Mouse (Mus musculus) midbrain, embryonic 13.5 days (tissue): ENCODE data around the gene Olfr1019. TPM values are rescaled to one million over a fixed set of nuclear protein-coding genes. Genes with fewer than 3 reads are reported as not detected.

Source experiments
- ATAC-seq: fragments of 200-750 bp; cut with Nextera tagmentation; 2 replicates; pipeline ENCODE4 v1.8.0; 2017; ENCODE audit warnings: mild to moderate bottlenecking, moderate TSS enrichment, moderate library complexity
- H3K27ac ChIP-seq: fragments of 300-500 bp; sonication (generic); 2 replicates; pipeline ENCODE4 v1.5.1; 2015; ENCODE audit warnings: inconsistent platforms, mild to moderate bottlenecking, moderate library complexity
- H3K27me3 ChIP-seq: fragments of 300-500 bp; sonication (generic); 2 replicates; pipeline ENCODE4 v1.6.1; 2015; ENCODE audit warnings: mild to moderate bottlenecking, inconsistent platforms
- H3K36me3 ChIP-seq: fragments of 300-500 bp; sonication (generic); 2 replicates; pipeline ENCODE4 v1.6.1; 2015; ENCODE audit warnings: mild to moderate bottlenecking, inconsistent platforms
- H3K4me1 ChIP-seq: fragments of 300-500 bp; sonication (generic); replicated peaks from 2 replicates; pipeline ENCODE4 v1.6.1; 2015; ENCODE audit warnings: inconsistent platforms
- H3K4me2 ChIP-seq: fragments of 300-500 bp; sonication (generic); replicated peaks from 2 replicates; pipeline ENCODE4 v1.6.1; 2015; ENCODE audit warnings: moderate library complexity, mild to moderate bottlenecking, inconsistent platforms
- H3K4me3 ChIP-seq: fragments of 300-500 bp; sonication (generic); replicated peaks from 2 replicates; pipeline ENCODE4 v1.5.1; 2015; ENCODE audit warnings: mild to moderate bottlenecking, inconsistent platforms
- H3K9ac ChIP-seq: fragments of 300-500 bp; sonication (generic); replicated peaks from 2 replicates; pipeline ENCODE4 v1.6.1; 2015; ENCODE audit warnings: mild to moderate bottlenecking, inconsistent platforms
- H3K9me3 ChIP-seq: fragments of 300-500 bp; sonication (generic); 2 replicates; pipeline ENCODE4 v1.6.1; 2016; ENCODE audit warnings: mild to moderate bottlenecking, inconsistent platforms
- WGBS: fragments of 180-500 bp; shearing (Covaris S2); methylation state at CpG from one replicate; pipeline ENCODE4 v1.1.7; 2015; 5-methylcytosine and 5-hydroxymethylcytosine counted together
- polyA plus RNA-seq: library from polyadenylated mRNA; unstranded; fragments of >200 nt; fragmentation: Nextera tagmentation; extraction: Ambion mirVana; gene quantifications from 2 replicates; pipeline ENCODE4 v1.2.1, GENCODE M21; 2015

The Olfr1019 gene
- polyA plus RNA-seq = not detected in 2 replicates

DNA sequence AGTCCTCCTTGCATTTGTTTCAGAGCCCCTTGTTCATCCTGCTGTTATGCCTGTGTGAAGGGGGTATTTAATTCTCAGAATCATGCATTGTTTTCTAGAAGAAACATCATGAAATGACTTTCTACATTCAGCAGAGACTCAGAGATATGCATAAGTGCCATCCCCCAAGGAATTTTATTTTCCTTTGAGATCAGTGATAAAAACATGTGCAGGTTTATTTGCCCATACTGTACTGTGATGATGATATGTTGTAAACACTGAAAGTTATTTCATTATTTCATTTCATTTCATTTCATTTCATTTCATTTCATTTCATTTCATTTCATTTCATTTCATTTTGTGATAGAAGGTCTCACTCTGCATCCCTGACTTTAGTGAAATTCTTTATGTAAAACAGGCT lies at the start of gene Olfr1019:
Gene Olfr1019, minus strand, starts transcription at position 101 of the 400 bp plus-strand sequence.
- no peaks in the 10 kb centered on the region for H3K4me1 ChIP-seq
- no peak for ATAC-seq
- no peaks in the 10 kb centered on the region for H3K9me3 ChIP-seq
- H3K4me2 ChIP-seq = no peak within 1 kb of the TSS
- H3K27me3 ChIP-seq = no peaks in the 10 kb centered on the region
- H3K36me3 ChIP-seq = no peaks in the 10 kb centered on the region
- no peak within 1 kb of the TSS for H3K9ac ChIP-seq
- no peak within 1 kb of the TSS for H3K4me3 ChIP-seq
- no peak within 1 kb of the TSS for H3K27ac ChIP-seq

DNA sequence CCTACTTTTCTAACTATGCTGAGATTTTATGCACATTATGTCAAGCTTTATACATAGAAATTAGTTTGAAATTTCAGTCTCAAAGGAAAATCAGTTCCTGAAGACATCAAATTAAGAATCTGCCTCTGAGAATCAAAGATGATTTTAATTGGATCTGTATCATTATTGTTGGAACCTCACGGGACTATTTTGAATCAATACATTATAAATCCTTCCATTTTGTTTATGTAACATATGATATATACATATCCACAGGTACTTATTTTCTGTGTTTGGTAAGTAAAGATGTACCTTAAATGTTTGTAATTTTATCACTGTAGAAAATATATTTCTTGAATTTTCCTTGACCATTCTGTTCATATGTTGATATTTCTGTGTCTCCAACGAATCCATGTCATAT lies 40.1 kb upstream of the Olfr1019 start, which contains the start of gene Olfr1023:
Gene Olfr1023, plus strand, starts transcription at position 301 of the 400 bp plus-strand sequence.
- 85% methylated on average over 2 of the region's 2 CpGs for WGBS
- Histone ChIP-seq H3K4me3 (no peak within 1 kb of the TSS), H3K9ac (no peak within 1 kb of the TSS), H3K9me3 (no peaks in the 10 kb centered on the region), H3K36me3 (no peaks in the 10 kb centered on the region), H3K4me2 (no peak within 1 kb of the TSS), H3K27ac (no peak within 1 kb of the TSS), H3K27me3 (no peaks in the 10 kb centered on the region), H3K4me1 (no peaks in the 10 kb centered on the region)
- ATAC-seq = no peak

DNA sequence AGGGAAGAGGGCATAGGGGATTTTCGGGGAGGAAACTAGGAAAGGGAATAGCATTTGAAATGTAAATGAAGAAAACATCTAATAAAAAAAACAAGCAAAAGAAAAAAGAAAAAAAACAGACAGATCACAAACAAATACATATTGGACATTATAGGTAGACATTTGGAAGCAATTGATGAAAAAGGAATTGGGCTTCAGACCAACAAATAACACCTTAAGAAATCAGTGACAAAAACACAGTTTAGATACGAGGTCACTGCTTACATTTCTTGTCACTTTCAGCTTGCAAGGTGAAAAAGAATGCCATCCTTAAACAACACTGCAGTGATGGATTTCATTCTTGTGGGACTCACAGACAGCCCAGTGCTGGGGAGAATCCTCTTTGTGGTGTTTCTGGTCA lies 23.0 kb upstream of the Olfr1019 start, which contains the start of gene Olfr1022:
Gene Olfr1022, plus strand, starts transcription at position 301 of the 400 bp plus-strand sequence.
- Histone ChIP-seq H3K4me1 (no peaks in the 10 kb centered on the region), H3K27me3 (no peaks in the 10 kb centered on the region), H3K4me3 (no peak within 1 kb of the TSS), H3K9ac (no peak within 1 kb of the TSS), H3K36me3 (no peaks in the 10 kb centered on the region), H3K27ac (no peak within 1 kb of the TSS), H3K4me2 (no peak within 1 kb of the TSS), H3K9me3 (no peaks in the 10 kb centered on the region)
- ATAC-seq = no peak
- 70% methylated on average over 2 of the region's 2 CpGs for WGBS

DNA sequence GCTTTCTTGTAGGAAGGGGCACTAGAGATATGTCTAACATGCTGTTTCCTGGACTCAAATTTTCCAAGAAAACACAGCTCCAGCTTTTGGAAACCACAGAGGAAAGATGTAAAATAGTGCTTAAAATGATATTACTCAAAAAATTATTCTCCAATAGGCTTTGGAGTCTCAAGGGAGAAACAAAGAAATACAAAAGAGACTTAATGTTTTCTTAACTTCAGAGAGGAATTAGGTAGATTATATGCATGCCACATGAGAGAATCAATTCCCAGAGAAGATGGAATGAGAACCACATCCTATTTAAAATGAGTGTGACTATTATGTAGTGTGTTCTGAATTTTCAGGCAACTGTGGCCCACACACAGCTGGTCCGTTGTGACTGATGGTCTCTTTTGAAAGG lies 1.4 kb upstream of the Olfr1019 start, which contains the start of gene Olfr1020:
Gene Olfr1020, plus strand, starts transcription at position 301 of the 400 bp plus-strand sequence.
- WGBS = 82% methylated on average over 1 of the region's 1 CpGs
- no peaks in the 10 kb centered on the region for H3K27me3 ChIP-seq
- H3K9ac ChIP-seq = no peak within 1 kb of the TSS
- H3K4me2 ChIP-seq = no peak within 1 kb of the TSS
- no peaks in the 10 kb centered on the region for H3K36me3 ChIP-seq
- no peaks in the 10 kb centered on the region for H3K9me3 ChIP-seq
- no peak for ATAC-seq
- H3K27ac ChIP-seq = no peak within 1 kb of the TSS
- no peak within 1 kb of the TSS for H3K4me3 ChIP-seq
- H3K4me1 ChIP-seq = no peaks in the 10 kb centered on the region

DNA sequence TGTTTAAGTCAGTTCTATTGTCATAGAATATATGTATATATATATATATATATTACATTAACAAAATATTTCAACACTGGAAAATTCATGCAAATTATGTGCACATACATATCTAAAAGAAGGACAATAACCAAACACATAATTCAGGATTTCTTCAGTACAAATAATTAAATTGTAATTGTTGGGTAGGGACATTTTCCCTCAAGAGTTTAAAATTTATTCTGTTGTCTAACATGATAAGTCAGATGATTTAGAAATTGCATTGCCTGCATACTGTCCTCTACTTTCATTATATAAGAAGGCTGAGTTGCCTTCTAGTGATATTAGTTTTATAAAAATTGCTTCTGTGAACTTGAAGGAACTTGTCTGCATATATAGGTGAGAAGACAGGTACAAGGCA lies 27.1 kb downstream of the Olfr1019 start, which contains the start of gene Olfr1018:
Gene Olfr1018, plus strand, starts transcription at position 301 of the 400 bp plus-strand sequence.
- H3K27me3 ChIP-seq = no peaks in the 10 kb centered on the region
- ATAC-seq = no peak
- H3K27ac ChIP-seq = no peak within 1 kb of the TSS
- H3K36me3 ChIP-seq = no peaks in the 10 kb centered on the region
- no peak within 1 kb of the TSS for H3K9ac ChIP-seq
- H3K4me1 ChIP-seq = no peaks in the 10 kb centered on the region
- H3K9me3 ChIP-seq = no peaks in the 10 kb centered on the region
- no peak within 1 kb of the TSS for H3K4me2 ChIP-seq
- H3K4me3 ChIP-seq = no peak within 1 kb of the TSS

DNA sequence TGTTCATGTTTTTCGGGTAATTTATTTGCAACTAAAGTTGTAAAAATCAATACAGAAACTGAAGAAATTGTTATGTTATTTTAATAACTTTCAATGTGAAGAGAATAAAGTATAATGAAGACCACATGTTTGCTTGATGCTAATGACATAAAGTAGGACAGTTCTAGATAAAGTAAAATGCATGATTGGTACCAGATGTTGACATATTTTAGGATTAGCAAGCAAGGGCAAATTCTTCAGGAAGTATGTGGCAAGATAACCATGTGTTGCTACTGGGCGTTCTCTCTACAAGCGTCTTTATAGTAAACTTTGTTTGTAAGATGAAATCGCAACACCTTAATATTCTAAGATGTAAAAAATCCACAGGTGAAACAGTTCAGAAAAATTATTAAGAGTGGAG lies 40.8 kb downstream of the Olfr1019 start:
- H3K4me3 ChIP-seq = no peak overlapping the region
- H3K9ac ChIP-seq = no peak overlapping the region
- no peaks in the 10 kb centered on the region for H3K4me1 ChIP-seq
- no peaks in the 10 kb centered on the region for H3K36me3 ChIP-seq
- no peak overlapping the region for H3K4me2 ChIP-seq
- no peak overlapping the region for H3K27ac ChIP-seq
- no peaks in the 10 kb centered on the region for H3K27me3 ChIP-seq
- 91% methylated on average over 4 of the region's 4 CpGs for WGBS
- ATAC-seq = no peak
- H3K9me3 ChIP-seq = no peaks in the 10 kb centered on the region

DNA sequence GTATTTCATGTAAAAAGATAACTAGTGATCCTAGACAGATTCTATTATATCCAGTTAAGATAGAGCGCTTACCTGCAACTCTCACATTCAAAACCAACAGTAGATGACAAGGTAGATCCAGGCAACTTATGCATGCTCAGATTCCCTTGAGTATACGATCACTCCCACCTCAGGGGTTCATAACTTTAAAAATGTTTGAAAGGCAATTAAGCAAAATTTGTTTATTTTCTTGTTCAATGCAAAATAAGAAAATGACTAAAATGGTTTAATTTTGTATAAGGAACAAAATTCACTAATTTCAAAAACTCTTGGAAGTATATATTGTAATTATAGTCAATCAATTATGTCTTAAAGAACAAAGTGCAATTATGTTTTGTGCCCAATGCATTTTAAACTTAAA lies 42.8 kb downstream of the Olfr1019 start, which contains the start of gene Olfr1016:
Gene Olfr1016, minus strand, starts transcription at position 101 of the 400 bp plus-strand sequence.
- 93% methylated on average over 2 of the region's 2 CpGs for WGBS
- no peak within 1 kb of the TSS for H3K4me2 ChIP-seq

DNA sequence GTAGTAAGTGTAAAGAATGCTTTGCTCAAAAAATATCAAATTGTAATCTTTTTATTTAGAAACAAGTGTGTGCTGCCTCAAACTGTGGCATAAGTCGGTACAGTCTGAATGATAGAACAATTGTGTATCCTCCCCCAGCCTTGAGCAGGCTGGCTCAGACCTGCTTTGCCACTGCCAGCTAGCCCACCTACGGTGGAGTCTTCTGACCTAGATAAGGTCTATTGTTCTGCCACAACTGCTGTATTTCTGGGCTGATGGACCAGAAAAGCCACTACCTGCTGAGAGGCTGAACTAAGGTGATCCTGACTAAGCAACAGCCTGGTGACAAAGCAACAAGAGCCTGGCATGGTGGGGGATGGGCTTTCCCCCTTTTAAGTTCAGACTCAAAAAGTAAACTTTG lies 53.0 kb downstream of the Olfr1019 start:
- Histone ChIP-seq H3K36me3 (no peaks in the 10 kb centered on the region), H3K27ac (no peak overlapping the region), H3K27me3 (no peaks in the 10 kb centered on the region), H3K9me3 (no peaks in the 10 kb centered on the region), H3K4me2 (no peak overlapping the region), H3K4me1 (no peaks in the 10 kb centered on the region), H3K4me3 (no peak overlapping the region), H3K9ac (no peak overlapping the region)
- WGBS = 21% methylated on average over 2 of the region's 2 CpGs
- ATAC-seq = no peak

More for the DNA sequence above, 42.8 kb downstream of the Olfr1019 start, which contains the start of gene Olfr1016:
- H3K9me3 ChIP-seq = no peaks in the 10 kb centered on the region
- H3K9ac ChIP-seq = no peak within 1 kb of the TSS
- H3K36me3 ChIP-seq = no peaks in the 10 kb centered on the region
- H3K4me3 ChIP-seq = no peak within 1 kb of the TSS
- H3K27ac ChIP-seq = no peak within 1 kb of the TSS
- H3K27me3 ChIP-seq = no peaks in the 10 kb centered on the region
- no peaks in the 10 kb centered on the region for H3K4me1 ChIP-seq
- ATAC-seq = no peak

Other genes starting within 250 kb of the Olfr1019 start
- not detected in 2 replicates for gene Olfr1000, start 233.6 kb downstream of the Olfr1019 start, polyA plus RNA-seq
- not detected in 2 replicates for gene Olfr1002, start 194.8 kb downstream of the Olfr1019 start, polyA plus RNA-seq
- not detected in 2 replicates for gene Olfr154, start 181.0 kb downstream of the Olfr1019 start, polyA plus RNA-seq
- gene Olfr1006, start 166.7 kb downstream of the Olfr1019 start, polyA plus RNA-seq = not detected in 2 replicates
- gene Olfr1008, start 156.1 kb downstream of the Olfr1019 start, polyA plus RNA-seq = not detected in 2 replicates
- gene Olfr1009, start 130.1 kb downstream of the Olfr1019 start, polyA plus RNA-seq = not detected in 2 replicates
- gene Olfr1012, start 82.7 kb downstream of the Olfr1019 start, polyA plus RNA-seq = not detected in 2 replicates
- not detected in 2 replicates for gene Olfr1013, start 78.4 kb downstream of the Olfr1019 start, polyA plus RNA-seq
- gene Olfr1014, start 72.8 kb downstream of the Olfr1019 start, polyA plus RNA-seq = not detected in 2 replicates
- not detected in 2 replicates for gene Olfr1015, start 63.5 kb downstream of the Olfr1019 start, polyA plus RNA-seq
- not detected in 2 replicates for gene Olfr1016, start 42.9 kb downstream of the Olfr1019 start, polyA plus RNA-seq
- gene Olfr1018, start 27.0 kb downstream of the Olfr1019 start, polyA plus RNA-seq = not detected in 2 replicates
- gene Olfr1020, start 1.5 kb upstream of the Olfr1019 start, polyA plus RNA-seq = not detected in 2 replicates
- not detected in 2 replicates for gene Olfr1022, start 23.1 kb upstream of the Olfr1019 start, polyA plus RNA-seq
- gene Olfr1023, start 40.2 kb upstream of the Olfr1019 start, polyA plus RNA-seq = not detected in 2 replicates
- not detected in 2 replicates for gene Olfr1024, start 59.6 kb upstream of the Olfr1019 start, polyA plus RNA-seq
- not detected in 2 replicates for gene Olfr1025-ps1, start 69.7 kb upstream of the Olfr1019 start, polyA plus RNA-seq
- not detected in 2 replicates for gene Olfr1026, start 76.1 kb upstream of the Olfr1019 start, polyA plus RNA-seq
- not detected in 2 replicates for gene Olfr1028, start 105.0 kb upstream of the Olfr1019 start, polyA plus RNA-seq
- not detected in 2 replicates for gene Olfr1029, start 128.4 kb upstream of the Olfr1019 start, polyA plus RNA-seq
- not detected in 2 replicates for gene Olfr1030, start 133.8 kb upstream of the Olfr1019 start, polyA plus RNA-seq
- gene Olfr1031, start 144.8 kb upstream of the Olfr1019 start, polyA plus RNA-seq = not detected in 2 replicates
- gene Olfr1032, start 160.1 kb upstream of the Olfr1019 start, polyA plus RNA-seq = not detected in 2 replicates
- gene Olfr1033, start 175.2 kb upstream of the Olfr1019 start, polyA plus RNA-seq = not detected in 2 replicates
- gene Olfr1034, start 200.4 kb upstream of the Olfr1019 start, polyA plus RNA-seq = not detected in 2 replicates
- gene Olfr1036, start 228.5 kb upstream of the Olfr1019 start, polyA plus RNA-seq = not detected in 2 replicates
- not detected in 2 replicates for gene Olfr1037, start 241.9 kb upstream of the Olfr1019 start, polyA plus RNA-seq